16 mouse cellular contexts compared by ENCODE assay signal in genomic region chr5:32112206-32112916, GRCm38 (mm10). TPM values are rescaled to one million over a fixed set of nuclear protein-coding genes. Genes with fewer than 3 reads are reported as not detected.
DNase-seq lines count a peak whose midpoint lies in the region; ATAC-seq and TF ChIP-seq lines count a peak whose summit lies in the region.
"Had no signal": no experiment of that assay in that cellular context is flagged by ENCODE, and none has a peak within 500 bp of the region (broad histone marks: within the 10 kb centered on the region; RNA-seq: fewer than 3 reads in every experiment).

No protein-coding gene starts in this region.

- H3K4me3 ChIP-seq in liver, embryonic 11.5 days (ENCODE audit: low read depth, low read length), result no peak overlapping the region
- H3K4me3 ChIP-seq in bone marrow macrophage, adult 2 months (ENCODE audit: insufficient read depth, low read length), result no peak overlapping the region
- no peak overlapping the region for H3K4me3 ChIP-seq in liver, postnatal 0 days (ENCODE audit: low read depth, low read length)
- H3K4me3 ChIP-seq: erythroblast, embryonic 14.5 days; layer of hippocampus, adult 2 months; midbrain, embryonic 10.5 days; myocyte had no signal

- no peak overlapping the region for H3K4me2 ChIP-seq in liver, embryonic 11.5 days
- H3K4me2 ChIP-seq in liver, postnatal 0 days (ENCODE audit: low read depth, low read length), result peak overlapping the region; percentile 15; the same call in 1 of the 2 replicates

- WGBS in liver, embryonic 11.5 days, result 44% methylated on average over 7 of the region's 7 CpGs
- 35% methylated on average over 7 of the region's 7 CpGs for WGBS in liver, postnatal 0 days (ENCODE audit: insufficient replicate concordance)

- no peak for TF ChIP-seq POLR2A in bone marrow macrophage, adult 2 months (IDR thresholded peaks at IDR 0.05; ENCODE audit: borderline replicate concordance, low read depth, low read length)

- H3K36me3 ChIP-seq in liver, embryonic 11.5 days (ENCODE audit: control insufficient read depth, insufficient read depth, low read length), result no peaks in the 10 kb centered on the region
- H3K36me3 ChIP-seq in liver, postnatal 0 days (replicated peaks; ENCODE audit: insufficient read depth, low read length), result no peaks in the 10 kb centered on the region
- no peaks in the 10 kb centered on the region for H3K36me3 ChIP-seq in splenic B cell, adult 2 months (ENCODE audit: control insufficient read depth, insufficient read depth, low read length, poor library complexity, severe bottlenecking)
- H3K36me3 ChIP-seq: midbrain, embryonic 10.5 days had no signal

- TF ChIP-seq EP300 in liver, postnatal 0 days (IDR thresholded peaks at IDR 0.05; ENCODE audit: low read depth), result no peak

- H3K27ac ChIP-seq in liver, embryonic 11.5 days (ENCODE audit: low read depth, low read length), result no peak overlapping the region
- peak overlapping the region; percentile 44 for H3K27ac ChIP-seq in bone marrow macrophage, adult 2 months (ENCODE audit: insufficient read depth, low read depth, low read length)
- peak overlapping the region; percentile 66 for H3K27ac ChIP-seq in liver, postnatal 0 days (ENCODE audit: low read depth)
- H3K27ac ChIP-seq: layer of hippocampus, adult 2 months; liver, embryonic 14.5 days; midbrain, embryonic 10.5 days had no signal

- ATAC-seq in liver, embryonic 11.5 days (replicated peaks; ENCODE audit: low FRiP score), result no peak
- no peak for ATAC-seq in liver, postnatal 0 days
- ATAC-seq: Patski had no signal

- H3K9me3 ChIP-seq in liver, embryonic 11.5 days (ENCODE audit: control insufficient read depth, low read length), result no peaks in the 10 kb centered on the region
- no peaks in the 10 kb centered on the region for H3K9me3 ChIP-seq in liver, postnatal 0 days (ENCODE audit: low read length)
- H3K9me3 ChIP-seq: midbrain, embryonic 10.5 days had no signal

- H3K9ac ChIP-seq in liver, embryonic 11.5 days (ENCODE audit: low read depth, low read length), result no peak overlapping the region
- H3K9ac ChIP-seq in liver, postnatal 0 days (replicated peaks), result no peak overlapping the region
- H3K9ac ChIP-seq: liver, embryonic 14.5 days had no signal

- no peak for TF ChIP-seq CTCF in bone marrow macrophage, adult 2 months (IDR thresholded peaks at IDR 0.05; ENCODE audit: low read depth, low read length)
- no peak for TF ChIP-seq CTCF in liver, postnatal 0 days (IDR thresholded peaks at IDR 0.05; ENCODE audit: low read depth)

- H3K4me1 ChIP-seq in liver, embryonic 11.5 days (replicated peaks; ENCODE audit: control insufficient read depth, insufficient read depth, low read length), result peaks cover 2% of the 10 kb centered on the region
- peaks cover 22% of the 10 kb centered on the region for H3K4me1 ChIP-seq in bone marrow macrophage, adult 2 months (ENCODE audit: control insufficient read depth, insufficient read depth, low read length)
- peaks cover 12% of the 10 kb centered on the region for H3K4me1 ChIP-seq in liver, postnatal 0 days (ENCODE audit: insufficient read depth)
- H3K4me1 ChIP-seq: midbrain, embryonic 10.5 days had no signal

- H3K27me3 ChIP-seq in liver, embryonic 11.5 days (replicated peaks; ENCODE audit: control insufficient read depth, insufficient read depth, low read length), result no peaks in the 10 kb centered on the region
- H3K27me3 ChIP-seq in liver, postnatal 0 days (ENCODE audit: insufficient read depth, low read length), result no peaks in the 10 kb centered on the region
- no peaks in the 10 kb centered on the region for H3K27me3 ChIP-seq in splenic B cell, adult 2 months (ENCODE audit: control insufficient read depth, insufficient read depth, low read length, poor library complexity, severe bottlenecking)
- H3K27me3 ChIP-seq: Patski had no signal

- DNase-seq in liver, result peak; percentile 22
- DNase-seq in liver, embryonic 11.5 days (ENCODE audit: low spot score), result no peak
- DNase-seq in liver, postnatal 0 days, result peak; percentile 33
- peak; percentile 34 for DNase-seq in splenic B cell, adult 2 months (ENCODE audit: low read depth, low spot score)
- DNase-seq in thymus, postnatal 14 days, result no peak
- DNase-seq in ovary, postnatal 14 days (ENCODE audit: low spot score), result no peak
- DNase-seq: cerebellum, adult 2 months; embryo, embryonic 11 days; right cerebral cortex, postnatal 25 days had no signal

RNA-seq across cellular contexts. Expression of gene Fosl2, which starts 23.2 kb away (rescaled TPM):
- 1.9 and 2.0 TPM in 2 replicates for polyA plus RNA-seq in liver, embryonic 11.5 days (2014; fragmentation: Nextera tagmentation; extraction: Ambion mirVana)
- polyA plus RNA-seq in bone marrow macrophage, adult 2 months (2012; ENCODE audit: insufficient read depth, insufficient read length, missing spikeins), result 17.2 and 18.7 TPM in 2 replicates
- 0.92 and 0.95 TPM in 2 replicates for polyA plus RNA-seq in liver, postnatal 0 days (2015; fragmentation: Nextera tagmentation; extraction: Ambion mirVana)

Comparison
In these comparisons a context has a peak if more than half of its experiments do, and no peak if none do; other contexts are left out.
1. DNase-seq: peak in liver (single experiment), liver, postnatal 0 days (single experiment) and splenic B cell, adult 2 months (single experiment); none in liver, embryonic 11.5 days (single experiment), thymus, postnatal 14 days (single experiment) and ovary, postnatal 14 days (single experiment).